Mouse (Mus musculus) thymus, postnatal 10 days (tissue): ENCODE data around the gene Mtmr12.

Experiments used
- DNase-seq, 2 experiments: peaks; one replicate each; pipeline ENCODE4 v3.0.0; 2021; ENCODE audit warnings: low spot score in 2 of 2

Gene Mtmr12

DNA sequence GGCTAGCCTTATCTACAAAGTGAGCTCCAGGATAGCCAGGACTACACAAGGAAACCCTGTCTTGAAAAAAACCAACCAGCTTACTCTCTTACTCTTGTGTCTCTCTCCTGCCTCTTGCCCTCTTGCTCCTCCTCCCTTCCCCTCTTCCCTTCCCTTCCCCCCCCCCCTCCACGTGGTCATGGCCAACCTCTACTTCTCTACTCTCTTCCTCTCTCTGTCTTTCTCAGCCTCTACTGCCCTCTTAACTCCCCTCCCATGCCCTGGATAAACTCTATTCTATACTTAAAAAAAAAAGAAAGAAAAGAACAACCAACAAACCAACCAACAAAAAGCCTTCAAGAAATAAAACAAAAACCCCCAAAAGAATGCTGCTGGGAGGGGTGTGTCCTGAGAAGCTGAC, 30.7 kb downstream of the Mtmr12 start:
- no peak for DNase-seq

DNA sequence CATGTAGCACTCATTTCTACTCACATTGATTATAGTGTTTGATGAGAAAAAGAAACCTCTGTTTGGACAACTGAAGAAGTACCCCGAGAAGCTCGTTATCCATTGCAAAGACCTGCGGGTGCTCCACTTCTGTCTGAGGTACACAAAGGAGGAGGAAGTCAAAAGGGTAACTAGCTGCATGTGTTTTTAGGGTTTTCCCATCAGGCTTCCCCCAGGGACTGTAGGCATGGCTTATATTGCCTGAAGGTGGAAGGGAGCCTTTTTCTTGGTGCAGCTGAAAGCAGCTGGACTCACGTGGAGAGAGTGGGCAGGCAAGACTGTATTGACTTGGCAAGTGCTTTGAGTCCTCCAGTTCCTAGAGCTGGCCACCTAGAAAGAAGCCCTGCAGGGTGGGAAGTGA, 31.2 kb downstream of the Mtmr12 start:
- no peak for DNase-seq

DNA sequence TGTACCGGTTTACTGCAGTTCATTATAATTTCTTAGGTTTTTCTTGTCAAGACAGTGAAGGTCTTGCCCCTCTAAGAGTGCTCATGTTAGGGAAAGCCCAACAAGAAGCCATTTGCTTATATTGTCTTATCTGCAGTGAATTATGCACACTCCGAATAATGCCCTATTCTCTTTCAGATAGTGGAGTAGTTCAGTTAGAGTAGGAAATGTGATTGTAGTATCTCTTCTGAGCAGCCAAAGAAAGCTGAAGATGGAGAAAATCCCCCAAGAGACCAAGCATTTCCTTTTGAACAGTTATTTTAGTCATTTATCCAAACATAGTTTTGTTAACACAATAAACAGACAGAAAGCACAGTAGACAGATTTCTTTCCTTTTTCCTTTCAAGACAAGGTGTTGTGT, 32.1 kb downstream of the Mtmr12 start:
- DNase-seq: no peak

DNA sequence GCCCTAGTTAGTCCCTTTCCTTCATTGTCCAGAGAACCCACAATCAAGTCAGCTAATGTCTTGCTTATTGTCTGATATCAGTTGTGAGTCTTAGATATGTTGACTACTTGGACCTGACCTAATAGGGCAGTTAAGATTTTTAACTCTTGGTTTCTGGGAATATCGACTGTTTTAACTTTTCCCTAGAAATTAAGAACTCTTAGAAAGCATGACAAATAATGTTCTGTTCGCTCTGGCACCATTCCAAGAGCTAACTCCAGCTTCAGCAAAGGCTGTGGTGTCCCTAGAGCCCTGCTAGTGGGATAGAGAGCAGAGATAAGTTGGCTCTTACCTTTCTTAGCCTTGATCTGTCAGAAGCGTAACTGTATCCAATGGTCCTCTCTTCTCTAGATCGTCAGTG, 32.7 kb downstream of the Mtmr12 start:
- no peak for DNase-seq

DNA sequence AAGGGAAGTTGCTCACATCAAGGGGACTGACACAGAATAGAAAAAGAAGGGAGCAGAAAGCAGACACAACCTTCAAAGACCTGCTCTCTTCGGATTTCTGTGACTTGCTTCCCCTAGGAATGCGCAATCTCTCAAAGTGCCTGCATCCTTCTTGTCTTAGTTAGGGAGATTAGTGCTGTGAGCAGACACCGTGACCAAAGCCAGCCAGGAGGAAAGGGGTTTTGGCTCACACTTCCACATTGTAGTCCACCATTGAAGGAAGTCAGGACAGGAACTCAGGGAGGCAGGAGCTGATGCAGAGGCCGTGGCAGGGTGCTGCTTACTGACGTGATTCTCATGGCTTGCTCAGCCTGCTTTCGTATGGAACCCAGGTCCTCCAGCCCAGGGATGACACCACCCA, 33.5 kb downstream of the Mtmr12 start:
- DNase-seq: no peak

DNA sequence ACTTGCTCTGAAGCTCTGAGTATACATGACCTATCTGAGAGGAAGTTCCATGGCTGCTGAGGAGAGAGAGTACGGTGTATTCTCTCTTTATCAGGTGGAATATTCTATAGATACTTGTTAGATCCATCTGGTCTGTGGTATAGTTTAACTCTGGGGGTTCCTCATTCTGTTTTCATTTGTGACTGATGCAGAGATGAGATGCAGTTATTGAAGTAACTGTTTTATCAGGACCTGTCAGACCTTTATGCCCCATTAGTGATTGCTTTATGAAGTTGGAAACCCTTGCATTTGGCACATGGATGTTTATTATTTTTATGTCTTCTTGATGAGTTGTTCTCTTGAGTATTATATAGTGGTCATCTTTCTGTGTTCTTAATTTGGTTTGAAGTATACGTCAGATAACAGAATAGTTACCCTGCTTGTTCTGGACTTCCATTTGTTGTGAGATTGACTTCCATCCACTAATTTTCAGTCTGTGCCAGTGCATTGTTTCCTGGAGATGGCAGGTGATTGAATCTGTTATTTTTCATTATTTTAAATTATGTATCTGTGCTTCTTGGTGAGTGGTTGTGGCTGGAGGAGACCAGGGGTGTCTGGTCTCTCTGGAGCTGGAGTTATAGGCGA, 36.0 kb downstream of the Mtmr12 start:
- DNase-seq: no peak

DNA sequence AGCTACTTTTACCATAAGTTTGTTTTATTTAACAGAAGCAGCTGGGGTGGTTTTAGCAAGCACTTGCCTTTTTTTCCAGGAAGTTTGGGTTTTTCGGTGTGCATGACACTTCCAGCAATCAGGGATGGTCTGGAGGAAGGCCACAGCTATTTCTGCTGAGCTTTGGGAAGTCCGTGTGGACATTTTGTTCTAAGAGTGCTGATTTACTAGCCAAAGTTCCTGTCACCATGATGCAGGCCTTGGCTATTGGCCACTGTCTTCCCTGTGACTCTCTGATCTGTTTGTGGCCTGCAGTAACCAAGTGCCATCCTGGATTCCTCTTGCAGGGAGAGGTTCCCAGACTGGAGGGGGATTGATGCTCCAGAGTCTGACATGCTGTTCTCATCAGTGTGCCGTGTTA, 39.0 kb downstream of the Mtmr12 start:
- no peak for DNase-seq

DNA sequence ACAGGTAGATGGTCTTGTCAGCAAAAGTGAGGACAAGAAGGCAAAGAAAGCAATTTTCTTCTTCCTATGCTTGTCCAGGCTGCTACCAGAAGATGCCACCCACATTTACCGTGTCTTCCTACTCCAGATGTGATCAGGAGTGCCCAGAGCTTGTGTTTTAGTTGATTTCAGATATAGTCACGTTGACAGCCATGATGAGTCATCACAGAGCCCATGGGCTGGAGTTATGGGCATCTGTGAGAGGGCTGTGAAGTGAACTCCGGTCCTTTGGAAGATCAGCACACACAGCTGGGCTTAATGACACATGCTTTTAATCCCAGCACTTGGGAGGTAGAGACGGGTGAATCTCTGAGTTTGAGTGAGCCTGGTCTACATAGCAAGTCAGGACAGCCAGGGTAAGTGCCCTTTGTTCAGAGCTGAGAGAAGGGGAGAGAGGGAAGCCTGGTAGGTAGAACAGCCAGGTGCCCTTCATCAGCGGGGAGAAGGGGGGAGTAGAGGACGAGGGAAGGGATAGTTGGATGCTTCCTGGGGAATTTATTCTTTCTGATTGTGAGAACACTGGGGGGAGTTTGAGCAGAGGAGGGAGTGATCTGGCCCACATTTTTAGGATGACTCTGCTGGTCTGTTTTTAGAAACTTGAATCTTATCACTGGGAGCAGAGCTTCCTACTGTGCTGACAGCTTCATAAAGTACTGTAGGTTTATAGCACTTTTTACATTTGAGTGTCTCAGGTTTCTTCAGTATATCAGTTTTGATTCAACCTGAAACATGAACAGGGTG, 40.9 kb downstream of the Mtmr12 start:
- no peak for DNase-seq

DNA sequence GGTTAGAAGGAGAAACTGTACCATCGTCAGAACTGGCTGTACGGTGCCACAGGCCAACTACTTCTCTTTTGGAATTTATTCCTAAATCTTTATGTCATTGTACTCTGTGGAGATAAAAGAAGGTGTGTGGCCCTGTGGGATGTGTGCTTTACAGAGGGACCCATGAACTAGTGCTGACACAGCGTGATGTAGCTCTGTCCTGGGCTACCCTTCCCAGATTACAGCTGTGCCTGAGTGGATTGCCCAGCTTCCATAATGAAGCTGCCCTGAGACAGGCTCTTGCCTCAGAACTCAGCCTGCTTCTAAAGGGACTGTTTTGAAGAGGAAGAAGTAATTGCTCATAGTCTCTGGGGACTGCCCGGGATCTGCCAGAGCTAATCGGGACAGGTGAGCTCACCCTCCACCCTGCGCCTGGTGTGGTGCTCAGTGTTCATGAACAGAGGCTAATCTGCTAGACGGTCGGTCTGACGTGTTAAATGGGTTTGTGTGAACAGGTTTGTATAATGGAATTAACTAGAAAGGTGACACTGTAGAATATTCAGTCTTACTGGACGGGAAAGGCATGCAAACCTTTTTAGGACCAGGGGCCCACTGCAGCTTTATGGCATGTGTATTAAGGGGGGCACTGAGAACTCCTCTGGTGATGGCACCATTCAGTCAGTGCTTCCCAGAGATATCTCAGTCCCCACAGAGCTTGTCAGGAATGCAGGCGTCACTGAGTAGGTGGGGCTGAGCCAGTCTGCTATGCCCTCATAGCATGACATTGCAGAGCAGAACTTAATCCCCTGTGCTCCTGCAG, 41.7 kb downstream of the Mtmr12 start:
- DNase-seq: no peak

DNA sequence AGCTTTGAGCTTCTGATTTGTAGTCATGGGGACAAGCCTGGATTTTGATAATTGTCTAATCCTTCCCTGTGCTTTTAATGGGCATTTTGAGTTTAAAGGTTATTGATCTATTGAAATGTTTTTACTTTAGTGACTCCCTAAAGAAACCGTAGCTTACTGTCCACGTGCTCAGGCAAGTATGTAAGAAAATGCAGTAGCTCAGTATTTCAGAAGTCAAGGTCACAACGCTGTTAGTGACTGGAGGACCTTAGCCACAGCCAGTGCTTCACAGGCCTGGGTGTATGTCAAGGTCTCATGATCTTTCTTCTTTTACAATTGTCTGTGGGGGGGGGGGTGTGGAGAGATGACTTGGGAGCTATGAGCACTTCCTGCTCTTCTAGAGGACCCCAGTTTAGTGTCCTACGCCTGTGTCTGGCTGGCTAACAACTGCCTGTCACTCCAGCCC, 42.4 kb downstream of the Mtmr12 start:
- no peak for DNase-seq

DNA sequence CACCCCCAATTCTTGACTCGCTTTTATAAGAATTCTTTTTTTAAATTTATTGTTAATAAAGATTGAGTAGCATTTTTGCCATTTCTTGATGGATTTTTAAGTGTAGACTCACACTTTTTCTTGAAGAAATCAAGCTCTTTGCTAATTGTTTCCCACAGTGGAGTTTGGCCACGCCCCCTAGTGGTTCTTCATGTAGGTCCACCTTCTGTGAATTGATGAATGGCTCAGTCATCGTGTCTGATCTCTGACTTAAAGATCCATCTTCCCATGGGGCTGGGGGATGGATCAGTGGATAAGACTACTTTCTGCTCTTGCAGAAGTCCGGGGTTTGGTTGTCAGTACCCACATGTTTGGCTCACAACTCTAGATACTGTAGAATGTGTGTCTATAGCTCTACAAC, 43.5 kb downstream of the Mtmr12 start:
- peak in 1 of 2 experiments; percentile 68 for DNase-seq

DNA sequence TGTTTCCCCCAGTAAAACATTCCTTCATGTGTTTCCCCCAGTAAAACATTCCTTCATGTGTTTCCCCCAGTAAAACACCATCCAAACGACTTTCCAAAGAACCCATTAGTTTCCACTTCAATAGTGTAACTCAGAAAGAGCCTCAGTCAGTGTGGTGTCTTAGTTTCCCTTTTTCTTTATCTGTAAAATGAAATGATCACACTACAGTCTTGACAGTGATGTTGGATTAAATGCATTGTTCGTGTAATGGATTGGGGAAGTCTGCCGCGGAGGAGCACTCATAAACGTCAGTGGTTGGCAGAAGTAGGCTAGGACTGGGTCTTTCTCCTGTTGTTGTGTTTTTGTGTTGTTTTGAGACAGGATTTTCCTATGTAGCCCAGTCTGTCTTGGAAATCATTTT, 45.5 kb downstream of the Mtmr12 start:
- no peak for DNase-seq

DNA sequence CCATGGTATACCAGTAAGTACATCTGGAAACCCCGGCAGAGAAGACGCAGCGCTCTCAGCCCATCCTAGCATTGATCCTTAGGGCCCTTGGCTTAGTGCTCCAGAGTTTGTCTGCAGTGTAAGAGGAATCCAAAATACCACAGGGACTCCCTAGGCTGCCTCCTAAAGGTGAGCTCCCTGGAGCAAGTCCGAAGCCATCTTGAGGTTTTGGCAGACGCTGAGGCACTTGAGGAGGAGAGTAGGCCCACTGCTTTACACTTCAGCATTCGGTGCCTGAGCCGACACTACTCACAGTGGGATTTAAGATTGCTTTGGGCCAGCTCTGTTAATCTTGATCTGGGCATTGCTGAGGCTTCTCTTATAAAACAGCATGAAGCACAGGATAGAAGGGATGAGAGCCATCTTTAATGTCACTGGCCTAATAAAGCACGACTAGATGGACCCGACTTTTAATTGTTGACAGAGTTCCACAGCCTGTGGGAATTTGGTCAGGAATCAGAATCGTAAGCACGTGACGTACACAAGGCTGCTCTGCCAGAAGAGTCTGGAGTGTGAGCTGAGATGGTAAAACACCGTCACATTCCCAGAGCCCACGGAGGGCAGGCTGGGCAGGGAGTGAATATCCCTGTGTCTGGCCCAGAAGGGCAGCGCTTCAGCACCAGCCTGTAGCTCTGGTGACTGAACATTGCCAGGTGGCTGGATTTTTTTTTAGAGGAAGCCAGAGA, 46.8 kb downstream of the Mtmr12 start:
- no peak for DNase-seq

DNA sequence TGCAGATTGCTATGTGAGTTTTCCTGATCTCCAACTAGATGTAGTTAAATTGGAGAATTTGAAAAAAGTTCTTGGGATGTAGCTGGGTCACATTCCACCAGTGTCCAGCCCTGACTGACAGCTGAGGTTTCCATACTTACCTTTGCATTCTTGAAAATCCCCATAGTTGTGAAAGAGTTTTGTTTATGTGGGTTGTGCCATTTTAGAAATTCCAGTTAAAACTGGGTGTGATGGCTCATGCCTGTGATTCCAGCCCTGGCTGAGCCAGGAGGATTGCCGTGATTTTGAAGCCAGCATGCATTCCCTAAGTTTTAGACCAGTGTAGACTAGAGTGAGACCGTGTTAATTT, 47.3 kb downstream of the Mtmr12 start:
- DNase-seq: no peak

DNA sequence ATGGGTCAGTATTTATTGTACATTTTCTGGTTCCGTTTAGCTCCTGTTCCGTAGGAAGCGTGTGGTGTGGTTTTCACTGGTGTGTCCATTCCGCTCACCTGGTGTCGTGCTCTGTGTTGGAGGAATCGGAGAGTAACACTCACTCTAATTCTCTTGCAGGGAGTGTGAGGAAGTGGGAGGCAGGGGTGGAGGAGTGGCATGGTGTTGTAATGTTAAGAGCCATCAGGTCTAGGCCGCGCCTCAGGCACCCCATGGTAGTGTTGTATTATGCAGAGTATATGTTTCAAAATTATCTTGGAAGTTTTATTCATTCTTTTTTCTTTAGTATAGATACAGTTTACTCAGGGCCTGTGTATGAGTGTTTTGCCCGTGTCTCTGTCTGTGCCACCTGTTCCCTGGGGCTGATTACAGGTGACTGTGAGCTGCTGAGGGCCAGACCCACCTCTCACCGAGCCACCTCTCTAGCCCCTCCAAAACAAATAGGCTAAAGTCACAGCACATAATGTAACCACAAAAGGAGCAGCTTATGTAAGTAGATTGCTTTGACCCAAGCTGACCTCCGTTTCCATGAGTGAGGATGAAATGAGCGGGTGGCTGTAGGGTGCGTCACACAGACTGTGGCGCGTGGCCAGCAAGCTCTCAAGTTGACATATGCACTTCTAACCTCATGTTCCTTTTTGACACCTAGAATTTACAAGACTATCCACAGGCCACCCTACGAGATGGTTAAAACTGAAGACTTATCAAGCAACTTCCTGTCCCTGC, 53.1 kb downstream of the Mtmr12 start:
- no peak for DNase-seq

DNA sequence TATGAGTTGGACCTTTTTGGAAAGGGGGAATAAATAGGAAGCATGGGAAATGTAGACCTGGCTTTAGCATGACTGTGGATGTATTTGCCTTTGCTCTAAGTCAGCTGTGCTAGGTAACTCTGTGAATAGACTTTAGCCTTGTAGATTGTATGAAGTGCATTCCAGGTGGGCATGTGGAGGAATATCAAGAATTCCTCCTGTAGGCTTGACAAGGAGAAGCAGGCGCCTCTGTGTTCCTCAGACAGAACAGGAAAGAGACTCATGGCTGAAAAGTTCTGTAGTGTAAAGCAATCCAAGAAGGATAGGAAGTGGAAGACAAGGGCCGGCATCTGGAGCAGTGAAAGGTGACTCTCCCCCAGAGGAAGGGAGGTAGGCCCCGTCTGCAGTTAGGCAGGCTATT, 58.2 kb downstream of the Mtmr12 start:
- no peak for DNase-seq

DNA sequence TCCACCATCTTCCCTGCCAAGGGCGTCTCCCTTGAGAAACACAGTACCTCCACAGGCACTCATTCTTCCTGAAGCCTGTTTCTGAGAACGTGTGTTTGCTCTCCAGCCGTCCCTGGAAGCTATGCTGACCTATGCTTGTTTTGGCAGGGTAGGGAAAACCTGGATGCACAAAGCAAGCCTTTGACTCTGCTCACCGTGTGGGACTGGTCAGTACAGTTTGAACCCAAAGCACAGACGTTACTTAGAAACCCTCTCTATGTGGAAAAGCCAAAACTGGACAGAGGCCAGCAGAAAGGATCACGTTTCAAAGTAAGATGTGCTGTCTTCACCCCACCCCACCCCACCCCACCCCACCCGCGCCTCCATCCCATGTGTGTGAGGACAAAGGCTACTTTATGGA, 61.6 kb downstream of the Mtmr12 start:
- DNase-seq: no peak

DNA sequence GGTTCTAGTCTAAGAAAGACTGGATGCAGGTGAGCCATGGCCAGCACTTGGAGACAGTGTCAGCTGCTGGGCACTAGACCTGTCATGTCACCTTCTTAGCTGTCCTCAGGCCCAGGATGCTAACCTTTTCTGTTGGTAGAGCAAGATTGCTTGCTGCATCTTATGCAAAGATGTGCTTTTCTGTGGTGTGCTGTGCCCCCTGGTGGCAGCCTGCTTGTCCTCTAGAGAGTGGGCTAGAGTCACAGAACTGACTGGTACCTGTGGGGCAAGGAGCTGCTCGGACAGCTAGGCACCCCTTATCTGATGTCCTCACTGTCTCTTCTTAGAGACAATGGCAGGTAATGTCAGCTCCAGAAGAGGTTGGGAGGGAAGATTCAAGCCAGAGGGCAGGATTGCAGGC, 63.2 kb downstream of the Mtmr12 start:
- DNase-seq: peak; percentile 52 to 77

DNA sequence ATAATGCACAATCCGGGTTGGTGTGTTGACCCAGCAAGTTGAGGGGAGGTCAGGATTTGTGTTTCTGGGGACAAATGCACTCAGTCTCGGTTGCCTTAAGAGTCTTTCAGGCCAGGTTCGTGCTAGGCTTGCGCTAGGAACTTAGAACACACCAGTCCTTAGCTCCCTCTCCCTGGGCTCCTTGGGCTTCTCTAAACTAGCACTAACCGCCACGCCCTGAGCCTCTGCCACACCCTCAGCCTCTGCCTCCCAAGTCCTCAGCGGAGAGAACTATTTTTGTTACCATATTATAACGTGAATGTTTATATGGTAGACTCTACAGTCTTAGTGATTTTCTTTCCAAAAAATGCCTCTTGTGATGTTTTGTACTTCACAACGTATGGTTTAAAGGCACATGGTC, 66.5 kb downstream of the Mtmr12 start:
- no peak for DNase-seq

DNA sequence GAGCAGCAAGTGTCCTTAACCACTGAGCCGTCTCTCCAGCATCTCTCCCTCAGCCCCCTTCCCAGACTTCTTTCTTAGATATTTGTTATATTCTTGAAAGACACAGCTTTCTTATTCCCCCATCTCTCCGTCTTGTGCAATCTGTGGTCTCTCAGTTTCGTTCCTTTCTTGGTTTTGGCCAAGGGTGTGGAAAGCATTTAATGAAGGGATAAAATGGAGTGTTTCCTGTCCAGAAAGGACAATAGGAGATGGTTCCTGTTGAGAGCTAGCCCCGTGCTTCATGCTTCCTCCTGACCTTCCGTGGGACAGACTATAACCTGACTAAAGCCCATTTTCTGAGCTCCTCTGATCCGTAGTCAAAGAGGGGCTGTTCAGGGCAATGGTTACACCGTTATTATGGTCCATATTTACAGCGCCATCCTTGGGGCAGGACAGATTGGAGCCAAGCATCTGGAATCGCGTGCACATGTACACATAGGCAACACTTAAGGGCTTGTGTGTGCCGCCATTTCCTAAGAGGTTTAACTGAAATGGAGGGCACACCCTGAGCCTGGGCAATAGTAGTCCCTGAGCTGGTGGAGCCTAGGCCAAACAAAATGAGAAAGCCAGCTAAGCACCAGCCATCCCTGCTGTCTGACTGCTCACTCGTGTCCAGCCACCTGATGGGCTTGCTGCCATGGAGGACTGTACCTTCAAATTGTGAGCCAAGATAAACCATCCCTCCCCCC, 68.7 kb downstream of the Mtmr12 start:
- DNase-seq: no peak
